Mouse (Mus musculus) olfactory bulb, adult 2 months (tissue): ENCODE results near the gene Pop5.

Source experiments
- CTCF ChIP-seq: fragments of 200-500 bp; IDR thresholded peaks from 2 replicates; pipeline ENCODE4 v1.5.1; 2012; ENCODE audit warnings: low read depth, mild to moderate bottlenecking, low read length, moderate library complexity; ENCODE audit not compliant: insufficient read depth
- POLR2A ChIP-seq: fragments of 200-500 bp; IDR thresholded peaks from 2 replicates; pipeline ENCODE4 v1.6.1; 2012; ENCODE audit warnings: mild to moderate bottlenecking, low read depth, low read length, moderate library complexity; ENCODE audit not compliant: insufficient read depth

- TF ChIP-seq POLR2A (no peak), CTCF (no peak)
Observed at GRCm38 (mm10) chr5:115274353-115274752, 38.7 kb downstream of the Pop5 start.
